Mouse (Mus musculus) brain, embryonic 14.5 days (tissue): ENCODE results near the gene Arfgef2. TPM values are rescaled to one million over a fixed set of nuclear protein-coding genes. Genes with fewer than 3 reads are reported as not detected.
A peak's percentile ranks its signal among the peaks of the same experiment; 100 is the strongest.

Source experiments
- DNase-seq: peaks from one replicate; pipeline ENCODE4 v3.0.0-alpha.2; 2011; ENCODE audit warnings: low read depth
- CTCF ChIP-seq: fragments of 200-500 bp; IDR thresholded peaks from 2 replicates; pipeline ENCODE4 v1.5.1; 2012; ENCODE audit warnings: inconsistent platforms, mild to moderate bottlenecking, moderate library complexity, borderline replicate concordance; ENCODE audit not compliant: insufficient read depth, insufficient read length; ENCODE audit errors: extremely low read depth
- POLR2A ChIP-seq: fragments of 200-500 bp; IDR thresholded peaks from 2 replicates; pipeline ENCODE4 v1.6.1; 2012; ENCODE audit warnings: mild to moderate bottlenecking, inconsistent platforms, borderline replicate concordance; ENCODE audit not compliant: poor library complexity, insufficient read depth, insufficient read length, severe bottlenecking; ENCODE audit errors: extremely low read depth
- polyA plus RNA-seq: library from polyadenylated mRNA; depleted of rRNA; stranded (reverse); fragments of >200 nt; gene quantifications from 2 replicates; pipeline ENCODE4 v1.2.3, GENCODE M21; 2012

Arfgef2 gene
- polyA plus RNA-seq, 1 experiment: 11.4 TPM

GRCm38 (mm10) chr2:166834091-166834490 is 28.7 kb downstream of the Arfgef2 start:
- TF ChIP-seq POLR2A (no peak), CTCF (no peak)
- no peak for DNase-seq

- DNase-seq: no peak
- TF ChIP-seq CTCF: no peak
- TF ChIP-seq POLR2A: no peak
Measured at GRCm38 (mm10) chr2:166834796-166835195, 29.4 kb downstream of the Arfgef2 start.

DNA sequence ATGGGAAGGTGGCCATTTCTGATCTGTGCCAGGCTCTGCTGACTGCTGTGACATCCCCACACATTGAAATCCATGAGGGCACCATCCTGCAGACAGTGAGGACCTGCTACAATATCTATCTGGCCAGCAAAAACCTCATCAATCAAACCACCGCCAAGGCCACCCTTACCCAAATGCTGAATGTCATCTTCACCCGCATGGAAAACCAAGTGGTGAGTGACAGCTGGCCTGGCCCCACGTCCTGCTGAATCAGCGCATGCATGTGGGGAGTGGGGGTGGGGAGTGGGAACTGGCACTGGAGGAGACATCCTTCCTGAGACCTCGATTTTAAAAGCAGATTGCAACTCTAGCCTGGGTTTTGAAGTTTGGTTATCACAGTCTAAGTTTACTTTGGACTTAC is 30.2 kb downstream of the Arfgef2 start:
- no peak for DNase-seq
- TF ChIP-seq POLR2A (no peak), CTCF (no peak)

DNA sequence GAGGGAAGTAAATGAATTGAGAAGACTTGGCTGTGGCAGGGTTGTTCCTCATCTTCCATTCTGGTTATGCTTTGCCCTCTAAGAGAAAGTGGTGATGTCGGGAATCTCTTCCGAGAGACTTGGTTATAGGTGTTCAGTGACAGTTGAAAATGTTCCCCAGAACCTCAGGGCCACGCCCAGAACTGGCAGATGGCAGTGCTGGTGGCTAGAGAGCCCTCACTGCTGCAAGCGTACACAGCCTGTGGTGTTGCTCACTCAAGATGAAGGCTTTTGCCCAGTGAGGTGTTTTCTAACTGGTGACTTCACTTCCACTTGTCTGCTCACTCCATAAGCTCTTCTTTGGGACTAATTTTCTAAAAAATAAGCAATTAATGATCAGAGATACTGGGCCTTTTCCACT is 36.4 kb downstream of the Arfgef2 start:
- no peak for DNase-seq
- TF ChIP-seq POLR2A (no peak), CTCF (no peak)

DNA sequence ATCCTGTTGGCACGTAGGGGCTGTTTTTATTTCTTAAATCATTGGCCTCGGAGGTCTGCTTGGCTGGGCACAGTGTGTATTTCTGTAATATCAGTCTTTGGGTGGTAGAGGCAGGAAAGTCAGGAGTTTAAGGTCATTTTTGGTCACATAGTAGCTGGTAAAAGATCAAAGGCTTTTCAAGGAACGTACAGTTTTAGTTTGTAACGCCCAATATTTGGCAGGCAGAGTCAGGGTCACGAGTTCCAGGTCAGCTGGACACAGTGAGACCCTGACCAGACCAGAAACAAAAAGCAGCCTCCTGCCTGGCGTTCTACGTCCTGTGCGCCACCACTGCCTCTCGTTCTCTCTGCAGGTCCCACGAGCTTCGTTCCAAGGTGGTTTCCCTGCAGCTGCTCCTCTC is 45.3 kb downstream of the Arfgef2 start:
- TF ChIP-seq CTCF (no peak), POLR2A (no peak)

GRCm38 (mm10) chr2:166852270-166852669 is 46.9 kb downstream of the Arfgef2 start:
- TF ChIP-seq CTCF (peak; percentile 48; the same call in 1 of the 2 replicates), POLR2A (no peak)
- no peak for DNase-seq

More for the DNA sequence above, 45.3 kb downstream of the Arfgef2 start:
- DNase-seq: no peak

GRCm38 (mm10) chr2:166855771-166856170 is 50.4 kb downstream of the Arfgef2 start:
- TF ChIP-seq POLR2A (no peak), CTCF (no peak)
- no peak for DNase-seq

DNA sequence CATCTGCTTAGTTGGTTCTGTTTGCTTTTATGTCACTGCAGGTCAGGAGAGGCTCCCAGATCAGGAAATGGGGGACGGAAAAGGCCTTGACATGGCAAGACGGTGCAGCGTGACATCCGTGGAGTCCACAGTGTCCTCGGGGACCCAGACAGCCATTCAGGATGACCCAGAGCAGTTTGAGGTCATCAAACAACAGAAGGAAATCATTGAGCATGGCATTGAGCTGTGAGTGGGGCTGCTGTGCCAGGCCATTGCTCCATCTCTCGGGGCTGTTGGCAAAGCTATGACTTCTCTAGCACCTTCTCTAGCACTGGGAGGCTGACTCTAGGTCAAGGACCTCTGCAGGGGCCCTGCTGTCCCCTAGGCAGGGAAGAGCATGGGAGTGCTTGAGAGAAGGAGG is 51.0 kb downstream of the Arfgef2 start:
- TF ChIP-seq CTCF (no peak), POLR2A (no peak)
- DNase-seq: no peak

- peak; percentile 37 for DNase-seq
- TF ChIP-seq CTCF: peak; percentile 40; the same call in 1 of the 2 replicates
- no peak for TF ChIP-seq POLR2A
Measured at GRCm38 (mm10) chr2:166857118-166857517, 51.7 kb downstream of the Arfgef2 start.

- no peak for DNase-seq
- TF ChIP-seq CTCF (no peak), POLR2A (no peak)
Measured at GRCm38 (mm10) chr2:166859214-166859613, 53.8 kb downstream of the Arfgef2 start.

GRCm38 (mm10) chr2:166862505-166862904 is 57.1 kb downstream of the Arfgef2 start:
- no peak for DNase-seq
- no peak for TF ChIP-seq CTCF
- TF ChIP-seq POLR2A: no peak

- no peak for TF ChIP-seq POLR2A
- no peak for DNase-seq
Measured at GRCm38 (mm10) chr2:166865476-166865875, 60.1 kb downstream of the Arfgef2 start.

DNA sequence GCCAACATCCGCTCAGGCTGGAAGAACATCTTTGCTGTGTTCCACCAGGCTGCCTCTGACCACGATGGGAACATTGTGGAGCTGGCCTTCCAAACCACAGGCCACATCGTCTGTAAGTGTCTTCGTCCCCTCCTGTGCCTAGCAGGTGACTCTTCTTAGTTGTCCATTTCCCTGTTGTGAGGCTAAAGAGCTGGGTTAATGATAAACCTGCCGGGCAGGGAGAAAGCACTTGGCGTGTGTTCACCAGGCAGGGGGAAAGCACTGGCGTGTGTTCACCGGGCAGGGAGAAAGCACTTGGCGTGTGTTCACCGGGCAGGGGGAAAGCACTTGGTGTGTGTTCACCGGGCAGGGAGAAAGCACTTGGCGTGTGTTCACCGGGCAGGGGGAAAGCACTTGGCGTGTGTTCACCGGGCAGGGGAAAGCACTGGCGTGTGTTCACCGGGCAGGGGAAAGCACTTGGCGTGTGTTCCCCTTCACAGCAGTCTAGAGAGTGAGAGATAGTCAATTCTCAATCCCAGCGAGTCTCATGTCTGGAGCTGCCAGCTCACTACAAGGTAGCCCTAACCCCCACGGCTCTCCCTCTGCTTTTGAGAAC is 65.0 kb downstream of the Arfgef2 start:
- no peak for DNase-seq
- TF ChIP-seq POLR2A (no peak), CTCF (no peak)

- DNase-seq: no peak
- no peak for TF ChIP-seq CTCF
- TF ChIP-seq POLR2A: no peak
Measured at GRCm38 (mm10) chr2:166870899-166871298, 65.5 kb downstream of the Arfgef2 start.
